Mouse (Mus musculus): ENCODE results near the gene Lime1. TPM values are rescaled to one million over a fixed set of nuclear protein-coding genes. Genes with fewer than 3 reads are reported as not detected.

Gene Lime1
- total RNA-seq (2021), result 10 to 100 TPM; 30.3 to 32.0 TPM
- long read RNA-seq, partial matches to known transcripts, result 0 of 6 reads
- long read RNA-seq, other reads (novel, unspliced or antisense), result 2 of 6 reads

DNA sequence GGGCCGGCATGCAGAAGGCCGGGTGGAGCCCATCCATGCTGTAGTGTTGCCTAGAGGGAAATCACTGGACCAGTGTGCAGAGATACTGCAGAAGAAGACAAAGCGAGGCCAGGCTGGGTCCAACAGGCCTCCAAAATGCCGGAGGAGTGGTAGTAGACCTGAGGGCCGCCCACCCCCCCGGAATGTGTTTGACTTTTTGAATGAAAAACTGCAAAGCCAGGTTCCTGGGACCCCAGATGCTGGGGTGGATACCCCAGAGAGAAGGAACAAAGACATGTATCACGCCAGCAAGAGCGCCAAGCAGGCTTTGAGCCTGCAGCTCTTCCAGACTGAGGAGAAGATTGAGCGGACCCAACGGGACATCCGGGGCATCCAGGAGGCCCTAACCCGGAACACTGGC, at the start of gene Lime1:
Gene Lime1, plus strand, starts transcription at position 301 of the 400 bp plus-strand sequence.
- DNase-seq (ENCODE audit: low spot score in 2 of 2), result no peak

DNA sequence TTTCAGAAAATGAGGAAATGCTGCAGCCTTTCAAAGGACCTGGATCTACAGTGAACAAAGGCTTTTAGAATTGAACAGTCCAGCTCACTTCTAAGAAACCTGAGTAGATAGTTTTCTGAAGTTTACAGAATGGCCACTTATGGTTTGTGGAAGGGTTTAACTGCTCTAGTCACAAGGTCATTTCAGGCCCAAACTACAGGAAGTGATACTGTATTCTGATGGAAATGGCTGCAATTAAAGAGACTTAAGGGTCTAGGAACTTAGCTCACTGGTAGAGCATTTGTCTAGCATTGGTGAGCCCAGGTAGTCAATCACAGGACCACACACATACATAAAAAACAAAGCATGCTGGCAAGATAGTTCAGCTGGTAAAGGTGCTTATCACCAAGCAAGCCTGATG, 47.3 kb upstream of the Lime1 start:
- DNase-seq (ENCODE audit: low spot score in 2 of 2), result no peak

DNA sequence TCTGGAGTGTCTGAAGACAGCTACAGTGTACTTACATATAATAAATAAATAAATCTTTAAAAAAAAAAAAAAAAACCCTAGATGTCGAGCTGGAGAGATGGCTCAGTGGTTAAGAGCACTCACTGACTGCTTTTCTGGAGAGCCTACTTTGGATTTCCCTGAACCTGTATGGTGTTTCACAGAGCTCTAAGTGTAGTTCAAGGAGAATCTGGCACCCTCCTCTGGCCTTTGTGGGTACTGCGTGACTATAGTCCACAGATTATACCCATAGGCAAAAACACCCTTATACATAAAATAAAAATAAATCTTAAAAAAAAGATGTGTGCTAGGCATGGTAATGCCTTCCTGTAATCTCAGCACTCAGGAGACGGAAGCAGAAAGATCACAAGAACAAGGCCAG, 45.9 kb upstream of the Lime1 start:
- peak; percentile 69 to 78 for DNase-seq (ENCODE audit: low spot score in 2 of 2)

DNA sequence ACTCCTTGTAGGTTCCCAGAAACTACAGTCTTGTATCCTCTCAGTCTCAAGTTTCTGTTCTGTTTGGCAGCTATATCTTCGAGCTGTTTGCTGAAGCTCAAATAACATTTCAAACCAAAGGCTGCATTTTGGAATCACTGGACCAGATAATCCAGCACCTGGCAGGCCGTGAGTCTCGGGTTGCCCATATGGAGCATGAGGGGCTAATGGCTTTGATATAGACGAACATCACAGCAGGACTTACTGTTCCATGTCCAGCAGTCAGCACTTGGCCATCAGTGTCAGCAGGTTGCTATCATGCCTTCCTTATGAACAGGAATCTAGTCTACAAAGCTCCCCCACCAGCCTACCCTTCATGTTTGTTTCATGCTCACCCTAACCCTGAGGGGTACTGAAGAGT, 39.5 kb upstream of the Lime1 start:
- no peak for DNase-seq (ENCODE audit: low spot score in 2 of 2)

DNA sequence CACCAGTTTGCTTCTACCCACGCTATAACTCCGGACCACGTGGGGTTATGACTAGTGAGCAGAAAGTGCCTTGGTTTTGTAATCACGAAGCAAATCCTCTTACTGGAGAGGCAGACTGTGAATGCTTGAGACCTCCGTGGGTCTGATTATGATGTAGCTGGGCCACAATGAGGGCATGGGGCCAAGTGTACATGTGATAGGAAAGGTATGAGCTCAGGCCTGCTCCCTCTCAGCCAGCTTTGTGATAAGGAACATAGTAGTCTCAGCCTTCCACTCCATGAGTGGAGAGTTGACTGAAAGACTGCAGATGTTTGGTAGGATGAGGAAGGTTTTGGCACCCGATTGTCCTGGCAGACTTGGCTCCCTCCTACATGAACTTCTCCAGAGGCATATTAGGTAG, 37.1 kb upstream of the Lime1 start:
- DNase-seq (ENCODE audit: low spot score in 2 of 2), result no peak

DNA sequence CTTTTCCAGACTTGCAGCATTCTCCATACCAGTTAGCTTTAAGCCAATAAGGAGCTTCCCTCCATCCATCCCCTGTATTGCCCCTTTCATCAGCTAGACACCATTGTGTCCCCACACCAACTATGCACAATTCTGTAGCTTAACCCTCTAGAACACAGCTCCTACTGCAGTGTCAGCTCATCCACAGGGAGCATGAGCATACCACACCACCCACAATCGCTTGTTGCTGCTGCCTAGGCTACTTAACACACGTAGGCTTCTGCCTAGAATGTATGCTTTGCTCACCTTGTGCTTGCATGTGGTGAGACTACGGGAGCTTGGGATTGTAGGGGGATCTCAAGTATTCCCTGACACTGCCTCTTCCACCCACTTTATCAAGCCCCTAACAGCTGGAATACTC, 23.1 kb upstream of the Lime1 start:
- no peak for DNase-seq (ENCODE audit: low spot score in 2 of 2)

DNA sequence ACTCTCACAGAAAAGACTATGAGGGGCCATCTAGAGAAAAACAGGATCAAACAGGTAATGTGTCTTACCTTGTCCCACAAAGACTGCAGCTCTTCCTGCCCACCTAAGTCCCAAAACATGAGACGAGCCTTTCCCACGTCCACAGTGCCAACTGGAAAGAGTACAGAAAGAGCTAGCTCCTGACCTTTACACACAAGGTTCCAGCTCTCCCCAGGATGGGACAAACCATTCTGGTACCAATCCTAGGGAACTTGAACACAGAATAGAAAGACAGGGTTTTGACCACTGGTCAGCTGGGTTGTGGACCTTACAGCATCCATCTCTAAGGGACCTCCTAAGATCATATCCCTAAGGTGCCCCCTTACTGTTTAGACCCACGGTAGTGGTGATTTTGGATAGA, 15.9 kb upstream of the Lime1 start:
- DNase-seq (ENCODE audit: low spot score in 2 of 2), result no peak

DNA sequence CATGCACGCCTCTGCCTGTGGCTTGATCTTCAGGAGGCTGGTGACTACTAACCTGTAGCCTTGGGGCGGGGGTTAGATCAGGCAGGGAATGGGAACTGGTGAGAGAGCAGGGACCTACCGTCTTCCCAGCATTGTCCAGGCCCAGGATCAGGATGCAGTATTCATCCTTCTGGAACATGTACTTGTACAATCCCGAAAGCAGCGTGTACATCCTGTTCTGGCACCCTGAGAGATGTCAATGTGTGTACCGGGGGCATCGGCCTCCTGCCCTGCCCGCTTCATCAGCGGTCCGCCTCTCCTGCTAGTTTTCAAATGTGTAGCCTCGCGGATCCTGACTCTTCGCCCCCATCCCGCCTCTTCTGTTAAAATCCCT, 15.4 kb upstream of the Lime1 start:
- DNase-seq (ENCODE audit: low spot score in 2 of 2), result no peak

DNA sequence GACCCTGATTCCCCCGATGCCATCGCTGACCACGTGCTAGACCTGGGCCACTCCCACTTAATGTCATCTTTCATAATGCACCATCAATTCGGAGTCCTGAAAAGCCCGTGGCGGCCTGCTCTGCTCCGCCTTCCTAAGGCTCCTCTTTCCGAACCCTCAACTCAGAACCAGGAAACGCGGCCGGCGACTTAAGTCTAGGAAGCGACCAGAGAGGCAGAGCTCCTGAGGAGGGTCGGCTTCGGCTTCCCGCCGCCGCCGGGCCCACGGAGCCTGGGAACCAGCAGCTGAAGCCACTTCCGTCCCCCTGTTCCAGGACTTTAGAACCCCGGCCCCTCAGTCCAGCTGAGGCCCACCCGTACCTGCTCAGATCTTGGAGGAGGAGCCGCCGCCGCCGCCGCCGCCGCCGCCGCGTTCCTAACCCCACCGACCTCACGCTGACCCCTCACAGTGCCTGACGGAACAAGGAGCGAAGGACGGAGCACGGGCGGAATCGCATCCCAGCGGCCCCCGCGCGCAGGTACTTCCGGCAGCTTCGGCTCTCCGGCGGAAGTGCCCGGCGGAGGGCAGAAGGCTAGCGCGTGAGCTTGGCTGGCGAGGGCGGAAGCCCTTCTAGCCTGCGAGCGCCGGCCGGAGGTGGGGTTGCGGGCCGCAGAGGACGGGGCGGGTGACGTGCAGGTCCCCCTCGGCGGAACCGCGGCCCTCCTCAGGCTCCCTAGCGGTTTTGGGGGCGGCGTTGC, 14.8 kb upstream of the Lime1 start, which contains the start of the genes Zgpat and Arfrp1:
Gene Zgpat, plus strand, starts transcription at position 69 of the 737 bp plus-strand sequence.
Gene Arfrp1, minus strand, starts transcription at position 545 of the 737 bp plus-strand sequence.
- DNase-seq (ENCODE audit: low spot score in 2 of 2), result peak; percentile 82 to 88

DNA sequence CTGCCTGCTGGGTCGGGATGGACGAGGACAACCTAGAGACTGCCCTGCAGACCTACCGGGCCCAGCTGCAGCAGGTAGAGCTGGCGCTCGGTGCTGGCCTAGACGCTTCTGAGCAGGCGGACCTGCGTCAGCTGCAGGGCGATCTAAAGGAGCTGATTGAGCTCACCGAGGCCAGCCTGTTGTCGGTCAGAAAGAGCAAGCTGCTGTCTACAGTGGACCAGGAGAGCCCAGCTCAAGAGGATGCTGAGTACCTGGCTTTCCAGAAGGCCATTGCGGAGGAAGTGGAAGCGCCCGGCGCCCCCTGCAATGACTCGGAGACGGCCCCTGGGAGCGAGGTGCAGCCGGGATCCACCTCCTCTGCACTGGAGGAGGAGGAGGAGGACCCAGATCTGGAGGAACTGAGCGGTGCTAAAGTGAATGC, 14.2 kb upstream of the Lime1 start:
- no peak for DNase-seq (ENCODE audit: low spot score in 2 of 2)

DNA sequence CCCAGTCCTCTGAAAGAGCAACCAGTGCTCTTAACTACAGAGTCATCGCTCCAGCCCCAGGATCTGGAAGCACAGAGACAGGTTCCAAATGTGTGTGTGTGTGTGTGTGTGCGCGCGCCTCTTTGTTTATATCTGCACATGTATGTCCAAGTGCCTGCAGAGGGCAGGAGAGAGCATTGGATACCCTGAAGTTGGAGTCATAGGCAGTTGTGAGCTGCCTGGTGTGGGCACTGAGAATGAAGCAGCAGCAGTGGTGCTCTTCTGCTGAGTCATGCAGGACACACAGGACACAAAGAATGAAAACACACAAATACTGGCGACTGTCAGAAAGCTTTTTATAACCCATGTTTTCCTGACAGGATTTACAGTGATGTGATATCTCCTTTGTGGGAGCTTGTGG, 9.9 kb upstream of the Lime1 start:
- DNase-seq (ENCODE audit: low spot score in 2 of 2), result no peak

DNA sequence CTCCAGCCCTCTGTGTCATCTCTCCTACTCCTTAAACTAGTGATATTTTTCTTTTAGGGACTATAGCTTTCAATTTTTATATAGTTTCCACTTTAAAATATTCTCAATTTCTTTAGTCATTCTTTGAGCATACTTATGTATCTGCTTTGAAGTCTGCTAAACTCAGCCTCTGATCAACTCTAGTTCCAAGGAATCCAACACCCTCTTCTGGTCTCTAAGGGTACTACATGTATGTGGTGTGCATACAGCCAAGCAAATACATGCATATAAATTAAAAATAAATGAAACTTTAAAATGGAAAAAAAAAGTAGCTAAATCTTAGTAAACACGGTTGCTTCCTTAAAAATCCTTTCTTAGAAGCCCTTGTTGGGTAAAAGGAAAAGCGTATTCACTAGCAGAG, 4.1 kb upstream of the Lime1 start:
- DNase-seq (ENCODE audit: low spot score in 2 of 2), result no peak

DNA sequence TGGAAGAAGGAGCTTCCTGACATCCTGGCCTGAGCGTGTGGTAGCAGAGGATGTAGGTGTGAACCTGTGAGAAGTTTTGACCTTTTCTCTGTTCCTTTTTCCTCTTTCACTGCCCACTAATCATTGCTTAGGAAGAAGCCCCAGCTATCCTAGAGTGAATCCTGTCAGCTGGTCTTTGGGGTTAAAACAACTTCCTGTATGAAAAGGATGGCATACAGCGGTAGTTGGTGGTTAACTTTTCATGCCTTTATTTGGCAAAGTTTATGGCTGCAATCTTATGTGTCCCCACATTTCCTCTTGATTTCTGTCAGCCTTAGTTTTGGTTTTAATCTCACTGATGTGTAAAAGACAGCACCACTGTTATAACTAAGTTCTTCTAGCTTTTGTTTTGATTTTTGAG, 2.6 kb upstream of the Lime1 start:
- no peak for DNase-seq (ENCODE audit: low spot score in 2 of 2)

DNA sequence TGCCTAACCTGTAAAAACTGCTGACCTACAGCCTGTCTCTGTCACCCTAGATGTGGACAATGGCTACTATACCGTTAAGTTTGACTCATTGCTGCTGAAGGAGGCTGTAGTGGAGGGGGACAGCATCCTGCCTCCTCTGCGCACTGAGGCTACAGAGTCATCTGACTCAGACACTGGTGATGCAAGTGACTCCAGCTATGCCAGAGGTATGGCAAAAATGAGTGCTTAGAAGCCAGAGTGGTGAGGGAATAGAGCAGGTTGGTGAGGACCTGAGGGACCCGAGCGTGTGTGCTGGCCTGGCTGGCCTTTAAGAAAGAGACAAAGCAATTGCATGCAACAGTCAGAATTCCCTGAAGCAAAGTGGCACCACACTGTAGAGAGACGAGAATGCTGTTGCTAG, 1.2 kb upstream of the Lime1 start:
- no peak for DNase-seq (ENCODE audit: low spot score in 2 of 2)

DNA sequence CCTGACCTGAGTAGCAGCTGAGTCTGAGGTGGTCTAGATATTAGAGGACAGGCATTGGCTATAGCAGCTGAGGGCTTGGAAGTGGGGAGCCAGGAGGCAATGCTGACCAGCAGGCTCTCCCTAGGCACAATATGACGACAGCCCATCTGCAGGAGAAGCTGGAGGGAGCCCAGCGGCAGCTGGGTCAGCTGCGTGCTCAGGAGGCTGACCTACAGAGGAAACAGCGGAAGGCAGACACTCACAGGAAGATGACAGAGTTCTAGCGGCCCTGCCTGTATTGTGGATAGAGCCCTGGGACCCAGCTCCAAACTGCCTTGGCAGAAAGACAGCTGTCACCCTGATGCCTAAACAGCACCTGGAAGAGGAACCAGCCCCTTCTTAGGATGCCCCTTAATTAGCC, 373 bp downstream of the Lime1 start:
- DNase-seq (ENCODE audit: low spot score in 2 of 2), result no peak

DNA sequence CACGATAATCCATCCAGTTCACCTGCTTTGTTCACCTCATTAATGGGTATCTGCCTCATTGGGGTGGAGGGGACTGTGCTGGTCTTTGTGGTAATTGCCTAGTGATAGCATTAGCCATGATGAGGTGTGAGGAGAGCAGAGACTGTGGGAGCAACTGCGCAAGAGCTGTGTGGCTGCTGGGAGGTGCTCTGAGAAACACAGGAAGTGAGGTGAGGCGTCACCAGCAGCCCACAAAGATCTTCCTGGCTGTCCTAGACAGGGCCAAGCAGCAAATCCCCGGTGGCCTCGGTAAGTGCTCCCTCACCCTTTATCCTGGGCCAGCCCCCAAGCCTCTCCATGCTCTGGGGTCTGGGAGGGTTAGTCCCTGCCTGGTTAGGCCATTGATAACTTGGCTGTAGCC, 1.2 kb downstream of the Lime1 start:
- DNase-seq (ENCODE audit: low spot score in 2 of 2), result no peak

DNA sequence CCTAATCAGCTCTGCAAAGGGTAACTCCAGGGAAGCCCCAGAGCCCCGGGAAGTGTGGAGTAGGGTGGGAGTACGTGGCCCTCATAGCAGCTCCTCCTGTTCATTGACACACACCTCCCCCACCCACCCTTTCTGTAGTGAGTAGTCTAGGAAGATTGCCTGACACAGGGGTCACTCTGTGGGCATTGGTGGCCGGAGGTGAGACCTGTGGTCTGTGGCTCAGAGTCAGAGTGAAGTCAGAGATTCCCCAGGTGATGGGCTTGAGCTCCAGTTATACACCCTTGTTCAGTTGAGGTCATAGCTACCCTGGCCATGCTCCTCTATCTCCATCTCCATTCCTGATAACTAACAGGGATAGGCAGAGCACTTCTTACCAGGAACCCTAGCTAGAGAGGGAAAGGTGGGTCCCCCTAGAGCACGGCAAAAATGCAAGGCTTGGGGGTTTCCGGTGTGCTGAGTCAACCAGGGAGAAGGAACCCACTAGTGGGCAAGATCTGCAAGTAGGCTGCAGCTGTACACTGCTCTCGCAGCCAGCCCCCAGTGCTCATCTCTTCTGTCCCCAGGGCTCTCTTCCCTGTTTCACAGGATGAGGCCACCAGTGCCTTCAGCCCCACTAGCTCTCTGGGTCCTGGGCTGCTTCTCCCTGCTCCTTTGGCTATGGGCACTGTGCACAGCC, 1.9 kb downstream of the Lime1 start:
- no peak for DNase-seq (ENCODE audit: low spot score in 2 of 2)

DNA sequence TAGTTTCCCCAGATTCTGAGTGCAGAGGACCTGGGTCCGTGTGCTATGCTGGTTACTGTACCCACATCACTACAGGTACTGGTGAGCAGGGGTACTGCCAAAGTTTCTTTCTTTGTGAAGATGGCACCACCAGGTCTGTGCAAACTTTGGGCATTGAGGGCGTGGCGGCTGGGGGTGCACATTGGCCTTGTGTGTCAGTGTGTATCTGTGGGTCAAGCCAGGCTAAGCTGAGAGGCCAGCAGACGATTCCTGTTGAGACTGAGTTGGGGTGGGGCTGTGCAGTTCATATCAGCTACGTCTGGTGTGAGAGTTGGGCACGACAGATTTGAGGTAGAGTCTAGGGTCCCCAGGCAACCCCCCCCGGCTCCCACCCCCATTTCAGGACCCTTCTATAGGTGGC, 4.6 kb downstream of the Lime1 start:
- DNase-seq (ENCODE audit: low spot score in 2 of 2), result no peak

DNA sequence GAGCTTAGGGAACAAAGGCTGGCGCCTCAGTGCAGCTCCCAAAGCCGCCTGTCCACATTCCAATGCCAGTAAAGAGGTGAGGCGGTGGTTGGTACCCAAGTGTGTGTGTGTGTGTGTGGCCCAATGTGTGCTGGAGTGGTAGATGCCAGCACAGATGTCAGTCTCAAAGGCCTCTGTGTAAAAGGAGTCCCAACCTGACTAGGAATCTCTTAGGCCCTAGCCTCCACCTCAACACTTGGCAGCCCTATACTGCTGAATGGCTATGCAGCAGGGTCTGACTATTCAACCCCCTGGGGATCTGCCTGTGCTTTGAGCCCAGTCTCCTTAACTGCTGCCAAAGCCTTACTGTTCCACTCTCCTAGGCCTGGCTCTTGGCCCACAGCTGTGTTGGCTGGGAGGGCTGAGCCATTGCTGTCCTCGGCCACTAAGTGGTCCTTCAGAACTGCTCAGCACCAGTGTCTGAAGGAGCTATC, 5.1 kb downstream of the Lime1 start:
- DNase-seq (ENCODE audit: low spot score in 2 of 2), result peak; percentile 64 to 70

DNA sequence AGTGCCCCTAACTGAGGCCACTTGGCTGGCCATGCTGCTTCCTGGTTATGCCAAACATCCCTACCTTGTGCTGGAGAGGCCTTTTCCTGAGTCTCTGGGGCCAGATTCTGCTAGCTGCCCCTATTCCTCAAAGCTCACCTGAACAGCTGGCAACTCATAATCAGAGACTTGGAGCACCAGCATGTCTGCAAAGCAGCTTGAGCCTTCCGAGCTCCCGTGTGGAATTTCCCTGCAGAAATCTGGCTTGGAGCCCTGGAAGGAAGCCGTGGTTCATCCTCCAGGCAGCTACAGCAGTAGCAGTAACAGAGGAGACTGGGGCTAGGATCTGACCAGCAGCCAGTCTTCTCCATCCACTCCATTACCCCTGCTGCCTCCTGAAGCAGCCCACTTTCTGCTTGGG, 6.0 kb downstream of the Lime1 start:
- peak; percentile 47 to 56 for DNase-seq (ENCODE audit: low spot score in 2 of 2)

DNA sequence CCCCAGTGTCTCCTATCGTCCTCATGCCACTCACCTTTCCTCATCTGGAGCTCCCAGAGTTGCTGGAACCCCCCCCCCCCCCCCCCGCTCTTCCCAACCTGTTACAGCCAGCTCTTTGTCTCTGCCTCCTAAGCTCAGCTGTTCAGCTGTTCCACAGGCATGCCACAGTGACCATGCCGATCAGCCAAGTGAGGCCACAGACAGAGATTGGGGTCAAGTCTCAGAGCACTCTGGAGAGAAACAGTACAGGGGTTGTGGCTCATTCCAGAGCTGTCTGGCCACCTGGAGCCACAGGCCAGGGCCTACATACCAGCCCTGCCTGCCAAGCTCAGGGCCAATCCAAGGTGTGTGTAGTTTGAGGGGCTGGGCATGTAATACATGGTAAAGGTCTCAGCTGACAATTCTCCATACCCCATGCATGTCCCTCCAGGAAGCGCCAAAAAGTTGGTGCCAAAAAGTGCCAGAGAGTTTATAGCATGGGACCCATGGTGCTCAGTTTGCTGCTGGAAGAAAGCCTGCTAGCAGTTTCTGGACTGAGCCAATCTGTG, 6.9 kb downstream of the Lime1 start:
- DNase-seq (ENCODE audit: low spot score in 2 of 2), result no peak

DNA sequence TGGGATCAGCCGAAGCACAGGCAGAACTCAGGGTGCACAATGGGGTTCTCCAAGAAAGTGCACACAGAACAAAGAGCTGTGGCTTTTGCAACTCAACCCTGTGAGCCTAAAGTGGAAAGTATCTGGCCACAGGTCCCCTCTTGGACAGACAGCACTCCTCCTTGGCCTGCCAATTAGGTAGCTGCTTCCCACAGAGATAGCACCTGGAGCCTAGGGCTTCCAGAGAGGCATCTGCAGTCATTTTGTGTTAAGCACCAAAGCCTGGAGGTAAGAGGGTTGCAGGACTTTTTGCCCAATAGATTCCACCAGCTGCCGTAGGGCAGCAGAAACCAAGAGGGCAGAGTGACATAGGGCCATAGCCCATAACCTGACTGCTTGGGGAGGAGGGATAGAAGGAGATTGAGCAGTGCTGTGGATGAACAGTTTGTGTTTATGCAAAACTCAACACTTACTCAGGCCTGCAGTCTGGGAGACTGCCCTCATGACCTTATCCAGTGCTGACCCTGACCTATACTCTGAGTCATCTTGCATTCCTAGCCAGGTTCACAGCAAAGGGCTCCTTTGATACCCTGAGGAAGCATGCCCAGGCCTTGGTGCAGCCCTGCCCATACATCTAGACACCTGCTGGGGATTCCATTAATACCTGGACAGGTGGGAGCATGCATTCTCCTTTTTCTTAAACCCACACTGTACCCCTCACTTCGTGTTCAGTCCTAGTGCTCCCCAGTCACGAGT, 10.4 kb downstream of the Lime1 start:
- DNase-seq (ENCODE audit: low spot score in 2 of 2), result no peak

Data from layer of hippocampus, postnatal 10 days (tissue).